8 mouse cellular contexts compared by ENCODE assay signal in the genomic region with DNA sequence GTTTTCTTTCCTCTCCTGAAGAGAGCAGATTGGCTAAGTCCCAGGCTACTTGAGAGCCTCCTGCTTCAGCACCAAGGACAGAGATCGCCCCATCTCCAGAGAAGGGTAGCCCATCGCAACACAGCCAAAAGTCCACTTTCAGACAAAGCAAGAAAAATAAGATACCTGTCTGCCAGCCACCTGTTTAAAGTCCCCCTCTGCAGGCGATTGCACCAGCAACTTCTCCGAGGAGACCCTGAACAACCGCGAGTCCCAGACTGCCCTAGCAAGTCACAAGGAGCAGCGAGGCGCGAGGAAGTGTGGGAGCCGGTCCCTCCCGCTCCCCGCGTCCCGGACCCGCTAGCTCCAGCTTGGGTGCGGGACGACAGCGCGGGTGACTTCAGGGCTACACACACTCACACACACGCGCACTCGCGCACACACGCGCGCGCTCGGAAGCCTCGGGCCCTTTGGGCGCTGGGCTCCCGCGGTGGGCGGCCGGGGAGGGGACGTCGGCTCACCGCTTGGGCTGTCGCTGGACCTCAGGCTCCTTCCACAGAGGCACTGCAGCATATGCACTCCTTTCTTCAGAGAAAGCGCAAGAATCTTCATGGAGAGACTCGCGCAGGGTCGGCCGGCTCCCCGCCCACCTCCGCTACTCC.
DNase-seq lines count a peak whose midpoint lies in the region; ATAC-seq lines count a peak whose summit lies in the region.

No protein-coding gene starts in this region.

- intact Hi-C loops in heart, postnatal 10 days (cut with DNase I): no loop called here

- H3K27me3 ChIP-seq in midbrain, embryonic 13.5 days: peaks cover 33% of the 10 kb centered on the region

- peaks cover 6% of the 10 kb centered on the region for H3K4me1 ChIP-seq in midbrain, embryonic 13.5 days (replicated peaks)

- H3K9ac ChIP-seq in midbrain, embryonic 13.5 days (replicated peaks): peak overlapping the region; percentile 70

- H3K4me2 ChIP-seq in midbrain, embryonic 13.5 days (replicated peaks): peak overlapping the region; percentile 100

- peak; percentile 87 for ATAC-seq in midbrain, embryonic 13.5 days

- peak overlapping the region; percentile 71 for H3K4me3 ChIP-seq in midbrain, embryonic 13.5 days (replicated peaks)

- H3K27ac ChIP-seq in midbrain, embryonic 13.5 days: no peak overlapping the region

- WGBS in midbrain, embryonic 13.5 days: under 1% methylated on average over 41 of the region's 45 CpGs

- H3K36me3 ChIP-seq in midbrain, embryonic 13.5 days: no peaks in the 10 kb centered on the region

- no peaks in the 10 kb centered on the region for H3K9me3 ChIP-seq in midbrain, embryonic 13.5 days

- DNase-seq in 3134 (ENCODE audit: extremely low read depth, insufficient read length, low spot score) (peak; percentile 20), 3T3-L1 (ENCODE audit: low read depth, low spot score) (peak; percentile 41)
- DNase-seq in cerebellum, postnatal 25 days: peak; percentile 15 to 29
- DNase-seq in heart, postnatal 10 days: peak; percentile 57 to 69
- peak; percentile 47 to 64 for DNase-seq in kidney, postnatal 25 days
- peak; percentile 72 for DNase-seq in testis, postnatal 10 days (ENCODE audit: low spot score)
- DNase-seq in layer of hippocampus, adult 9-10 months (ENCODE audit: low spot score): no peak
